Mouse (Mus musculus) stomach, postnatal 0 days (tissue): Measurements from ENCODE around the gene Nxpe3.

Experiments used
- CTCF ChIP-seq: IDR thresholded peaks from 2 replicates; pipeline ENCODE4 v1.5.1; 2016; ENCODE audit warnings: antibody characterized with exemption, low read depth, mild to moderate bottlenecking, moderate library complexity
- EP300 ChIP-seq: optimal IDR thresholded peaks from 2 replicates; pipeline ENCODE3; 2016; ENCODE audit warnings: antibody characterized with exemption

GRCm38 (mm10) chr16:55844847-55845246, 50.2 kb downstream of the Nxpe3 start:
- no peak for TF ChIP-seq CTCF
- TF ChIP-seq EP300, result no peak
